Mouse (Mus musculus) skeletal muscle tissue, postnatal 0 days (tissue): ENCODE results near the gene Gm9603. TPM values are rescaled to one million over a fixed set of nuclear protein-coding genes. Genes with fewer than 3 reads are reported as not detected.

ENCODE experiments used
- polyA plus RNA-seq: library from polyadenylated mRNA; unstranded; fragments of >200 nt; fragmentation: Nextera tagmentation; extraction: Ambion mirVana; gene quantifications from 2 replicates; pipeline ENCODE4 v1.2.1, GENCODE M21; 2015

The Gm9603 gene
- polyA plus RNA-seq = not detected in 2 replicates

DNA sequence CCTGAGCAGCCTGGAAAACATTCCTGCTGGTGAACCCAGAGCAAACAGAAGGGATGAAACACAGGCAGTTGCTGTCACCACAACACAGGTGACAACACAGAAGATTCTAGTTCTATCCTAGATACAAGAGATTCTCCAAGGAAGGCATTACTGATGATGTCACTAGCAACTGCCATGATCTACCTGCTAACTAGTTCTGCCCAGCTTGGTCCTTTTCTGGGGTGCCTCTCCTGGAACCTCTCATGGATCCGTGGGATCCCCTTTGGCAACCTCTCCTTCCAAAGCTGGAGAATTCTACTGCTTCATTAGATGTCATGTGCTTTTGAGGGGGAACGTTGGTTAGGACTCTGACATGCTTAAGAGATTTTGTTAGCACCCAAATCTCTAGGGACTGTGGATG lies at the start of gene Gm9603:
Gene Gm9603, minus strand, starts transcription at position 101 of the 400 bp plus-strand sequence.

DNA sequence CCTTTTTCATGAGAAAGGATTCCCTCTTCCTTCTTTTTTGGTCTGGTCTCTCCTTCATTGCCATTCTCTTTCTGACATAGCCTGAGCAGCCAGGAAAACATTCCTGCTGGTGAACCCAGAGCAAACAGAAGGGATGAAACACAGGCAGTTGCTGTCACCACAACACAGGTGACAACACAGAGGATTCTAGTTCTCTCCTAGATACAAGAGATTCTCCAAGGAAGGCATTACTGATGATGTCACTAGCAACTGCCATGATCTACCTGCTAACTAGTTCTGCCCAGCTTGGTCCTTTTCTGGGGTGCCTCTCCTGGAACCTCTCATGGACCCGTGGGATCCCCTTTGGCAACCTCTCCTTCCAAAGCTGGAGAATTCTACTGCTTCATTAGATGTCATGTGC lies 54.3 kb downstream of the Gm9603 start, which contains the start of gene Gm8265:
Gene Gm8265, minus strand, starts transcription at position 101 of the 400 bp plus-strand sequence.

Other genes starting within 250 kb of the Gm9603 start
- 0.49 and 0.60 TPM in 2 replicates for gene Gm3194, start 232.0 kb downstream of the Gm9603 start, polyA plus RNA-seq
- gene Gm8246, start 209.6 kb downstream of the Gm9603 start, polyA plus RNA-seq = not detected in 2 replicates
- not detected in 2 replicates for gene Gm3187, start 203.2 kb downstream of the Gm9603 start, polyA plus RNA-seq
- 0.48 and 0.92 TPM in 2 replicates for gene Gm3488, start 185.8 kb downstream of the Gm9603 start, polyA plus RNA-seq
- gene Gm3532, start 149.0 kb downstream of the Gm9603 start, polyA plus RNA-seq = not detected in 2 replicates
- not detected in 2 replicates for gene Gm8265, start 54.4 kb downstream of the Gm9603 start, polyA plus RNA-seq
- gene Gm3373, start 54.1 kb upstream of the Gm9603 start, polyA plus RNA-seq = 0.29 TPM in 1 of 2 replicates, not detected in the other
- 0.49 and 0.60 TPM in 2 replicates for gene Gm3383, start 120.5 kb upstream of the Gm9603 start, polyA plus RNA-seq
- not detected in 2 replicates for gene Gm3424, start 142.9 kb upstream of the Gm9603 start, polyA plus RNA-seq
- 0.12 and 0.23 TPM in 2 replicates for gene Gm8237, start 192.9 kb upstream of the Gm9603 start, polyA plus RNA-seq